Mouse (Mus musculus) right cerebral cortex, adult 2 months (tissue): ENCODE data around the gene Lef1.
A peak's percentile ranks its signal among the peaks of the same experiment; 100 is the strongest.

Experiments
- DNase-seq, 2 experiments: peaks; one replicate each; pipeline ENCODE4 v3.0.0; 2021 to 2022; ENCODE audit warnings: low spot score in 2 of 2

Gene Lef1

GRCm38 (mm10) chr3:131190239-131190638, 80.0 kb downstream of the Lef1 start:
- DNase-seq, result no peak

GRCm38 (mm10) chr3:131190671-131191367, 80.5 kb downstream of the Lef1 start:
- no peak for DNase-seq

- no peak for DNase-seq
These were observed 81.2 kb downstream of the Lef1 start for GRCm38 (mm10) chr3:131191454-131191853.

GRCm38 (mm10) chr3:131196050-131196449, 85.8 kb downstream of the Lef1 start:
- DNase-seq, result no peak

GRCm38 (mm10) chr3:131196507-131197019, 86.3 kb downstream of the Lef1 start:
- DNase-seq, result no peak

GRCm38 (mm10) chr3:131198991-131199390, 88.7 kb downstream of the Lef1 start:
- no peak for DNase-seq

- DNase-seq, result no peak
These were observed 89.5 kb downstream of the Lef1 start for GRCm38 (mm10) chr3:131199590-131200288.

- no peak for DNase-seq
These were observed 92.0 kb downstream of the Lef1 start for GRCm38 (mm10) chr3:131202311-131202710.

- DNase-seq, result no peak
These were observed 97.6 kb downstream of the Lef1 start for GRCm38 (mm10) chr3:131207846-131208245.

- no peak for DNase-seq
These were observed 98.1 kb downstream of the Lef1 start for GRCm38 (mm10) chr3:131208265-131208891.

- DNase-seq, result no peak
These were observed 101.9 kb downstream of the Lef1 start for GRCm38 (mm10) chr3:131212200-131212599.

- no peak for DNase-seq
These were observed 103.9 kb downstream of the Lef1 start for GRCm38 (mm10) chr3:131214060-131214658.

- DNase-seq, result peak; percentile 14 to 16
These were observed 104.6 kb downstream of the Lef1 start for GRCm38 (mm10) chr3:131214841-131215240.

GRCm38 (mm10) chr3:131218636-131219390, 108.5 kb downstream of the Lef1 start:
- no peak for DNase-seq

GRCm38 (mm10) chr3:131228083-131228482, 117.8 kb downstream of the Lef1 start:
- DNase-seq, result no peak

GRCm38 (mm10) chr3:131237061-131237460, 126.8 kb downstream of the Lef1 start:
- DNase-seq, result no peak

- peak; percentile 81 to 85 for DNase-seq
These were observed 127.7 kb downstream of the Lef1 start for GRCm38 (mm10) chr3:131237785-131238633.

- DNase-seq, result peak; percentile 68 to 77
These were observed 135.7 kb downstream of the Lef1 start for GRCm38 (mm10) chr3:131245766-131246578.

- no peak for DNase-seq
These were observed 136.3 kb downstream of the Lef1 start for GRCm38 (mm10) chr3:131246579-131247046.
